Comparison of ENCODE assay signal across 24 mouse cellular contexts in the genomic region with DNA sequence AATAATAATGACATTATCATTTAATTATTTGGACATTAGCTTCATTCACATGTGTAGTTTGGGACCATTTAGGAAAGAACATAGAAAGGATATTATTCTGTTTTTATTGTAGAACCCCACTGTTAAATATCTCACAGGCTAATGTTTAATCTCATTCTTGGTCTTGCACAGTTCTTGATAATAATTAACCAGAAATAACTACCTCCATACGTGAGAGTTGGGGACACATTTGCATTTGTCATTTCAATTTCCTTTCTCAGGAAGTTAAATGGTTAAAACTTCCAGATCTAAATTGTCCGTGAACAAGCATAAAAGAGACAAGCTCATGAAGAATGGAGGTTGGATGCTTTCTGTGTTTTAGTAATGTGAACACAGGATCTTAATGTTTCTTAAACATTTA.
DNase-seq lines count a peak whose midpoint lies in the region; ATAC-seq and TF ChIP-seq lines count a peak whose summit lies in the region.
"Had no signal": no experiment of that assay in that cellular context is flagged by ENCODE, and none has a peak within 500 bp of the region (broad histone marks: within the 10 kb centered on the region; RNA-seq: fewer than 3 reads in every experiment).

No protein-coding gene starts in this region.

- H3K27me3 ChIP-seq in intestine, embryonic 15.5 days (replicated peaks), result no peaks in the 10 kb centered on the region
- H3K27me3 ChIP-seq in intestine, postnatal 0 days (replicated peaks; ENCODE audit: control insufficient read depth, insufficient read depth, low read length), result no peaks in the 10 kb centered on the region
- no peaks in the 10 kb centered on the region for H3K27me3 ChIP-seq in kidney, embryonic 16.5 days (ENCODE audit: insufficient read depth, low read length)
- H3K27me3 ChIP-seq in kidney, embryonic 14.5 days (ENCODE audit: control insufficient read depth, insufficient read depth, low read length), result no peaks in the 10 kb centered on the region
- no peaks in the 10 kb centered on the region for H3K27me3 ChIP-seq in intestine, embryonic 16.5 days (replicated peaks; ENCODE audit: control insufficient read depth, insufficient read depth, low read length)
- H3K27me3 ChIP-seq: CH12.LX; embryonic facial prominence, embryonic 12.5 days; forebrain, embryonic 13.5 days; Patski had no signal

- peak; percentile 54 for DNase-seq in kidney, adult 9 months
- DNase-seq in kidney, postnatal 14 days, result no peak
- DNase-seq: adrenal gland, adult 8-10 months; adrenal gland, postnatal 14 days; adrenal gland, postnatal 36 days; B cell, adult 2 months; cerebellum, adult 11-12 months; cerebellum, adult 2 months; cerebellum, adult 9-10 months; cerebellum, postnatal 10 days; cerebellum, postnatal 25 days had no signal

- H3K9ac ChIP-seq in intestine, embryonic 15.5 days, result no peak overlapping the region
- no peak overlapping the region for H3K9ac ChIP-seq in intestine, postnatal 0 days (ENCODE audit: low read depth, low read length)
- no peak overlapping the region for H3K9ac ChIP-seq in kidney, embryonic 16.5 days (replicated peaks; ENCODE audit: low read length)
- H3K9ac ChIP-seq in kidney, embryonic 14.5 days (ENCODE audit: low read depth, low read length), result no peak overlapping the region
- H3K9ac ChIP-seq in intestine, embryonic 16.5 days (ENCODE audit: low read depth, low read length), result no peak overlapping the region
- H3K9ac ChIP-seq: embryonic facial prominence, embryonic 12.5 days; forebrain, embryonic 13.5 days had no signal

- WGBS in intestine, embryonic 15.5 days, result 30% methylated on average over 2 of the region's 2 CpGs
- 19% methylated on average over 2 of the region's 2 CpGs for WGBS in intestine, postnatal 0 days
- WGBS in kidney, embryonic 16.5 days, result 29% methylated on average over 2 of the region's 2 CpGs
- 42% methylated on average over 2 of the region's 2 CpGs for WGBS in kidney, embryonic 14.5 days
- WGBS in intestine, embryonic 16.5 days, result 31% methylated on average over 2 of the region's 2 CpGs

- H3K27ac ChIP-seq in intestine, embryonic 15.5 days, result no peak overlapping the region
- H3K27ac ChIP-seq in intestine, postnatal 0 days (ENCODE audit: low read depth, low read length), result no peak overlapping the region
- no peak overlapping the region for H3K27ac ChIP-seq in kidney, embryonic 16.5 days (ENCODE audit: low read length)
- H3K27ac ChIP-seq in kidney, embryonic 14.5 days (ENCODE audit: low read depth, low read length), result no peak overlapping the region
- no peak overlapping the region for H3K27ac ChIP-seq in intestine, embryonic 16.5 days (ENCODE audit: low read length)
- H3K27ac ChIP-seq: embryonic facial prominence, embryonic 10.5 days; embryonic facial prominence, embryonic 12.5 days; forebrain, embryonic 13.5 days had no signal

- no peak for TF ChIP-seq CTCF in intestine, postnatal 0 days (IDR thresholded peaks at IDR 0.05; ENCODE audit: low read depth)

- no peak overlapping the region for H3K4me3 ChIP-seq in intestine, embryonic 15.5 days (replicated peaks)
- H3K4me3 ChIP-seq in intestine, postnatal 0 days (ENCODE audit: low read depth, low read length), result no peak overlapping the region
- no peak overlapping the region for H3K4me3 ChIP-seq in kidney, embryonic 16.5 days (ENCODE audit: low read length)
- H3K4me3 ChIP-seq in kidney, embryonic 14.5 days (ENCODE audit: low read length), result no peak overlapping the region
- H3K4me3 ChIP-seq in intestine, embryonic 16.5 days (ENCODE audit: low read length), result no peak overlapping the region
- H3K4me3 ChIP-seq: embryonic facial prominence, embryonic 10.5 days; embryonic facial prominence, embryonic 12.5 days; forebrain, embryonic 13.5 days had no signal

- H3K4me2 ChIP-seq in intestine, embryonic 15.5 days (replicated peaks), result no peak overlapping the region
- no peak overlapping the region for H3K4me2 ChIP-seq in intestine, postnatal 0 days (replicated peaks; ENCODE audit: low read depth)
- no peak overlapping the region for H3K4me2 ChIP-seq in kidney, embryonic 16.5 days (replicated peaks; ENCODE audit: low read depth, low read length)
- no peak overlapping the region for H3K4me2 ChIP-seq in kidney, embryonic 14.5 days (replicated peaks; ENCODE audit: low read depth, low read length)
- no peak overlapping the region for H3K4me2 ChIP-seq in intestine, embryonic 16.5 days (ENCODE audit: low read depth, low read length)
- H3K4me2 ChIP-seq: embryonic facial prominence, embryonic 12.5 days; forebrain, embryonic 13.5 days had no signal

- H3K4me1 ChIP-seq in intestine, embryonic 15.5 days (replicated peaks), result no peaks in the 10 kb centered on the region
- H3K4me1 ChIP-seq in intestine, postnatal 0 days (replicated peaks; ENCODE audit: control insufficient read depth, insufficient read depth, low read length), result no peaks in the 10 kb centered on the region
- 0 out of 2 replicates have a peak, but pooled peaks cover 2% of the 10 kb centered on the region for H3K4me1 ChIP-seq in kidney, embryonic 16.5 days (ENCODE audit: insufficient read depth, low read length)
- H3K4me1 ChIP-seq in kidney, embryonic 14.5 days (ENCODE audit: control insufficient read depth, insufficient read depth, low read length), result no peaks in the 10 kb centered on the region
- H3K4me1 ChIP-seq in intestine, embryonic 16.5 days (ENCODE audit: control insufficient read depth, insufficient read depth, low read length), result no peaks in the 10 kb centered on the region
- H3K4me1 ChIP-seq: embryonic facial prominence, embryonic 10.5 days; embryonic facial prominence, embryonic 12.5 days; forebrain, embryonic 13.5 days had no signal

- peak; percentile 45; the same call in 1 of the 2 replicates for ATAC-seq in intestine, embryonic 15.5 days
- no peak for ATAC-seq in intestine, postnatal 0 days
- peak; percentile 65; the same call in 1 of the 2 replicates for ATAC-seq in kidney, embryonic 16.5 days (ENCODE audit: low FRiP score, low TSS enrichment)
- ATAC-seq in kidney, embryonic 14.5 days (ENCODE audit: low FRiP score, low TSS enrichment), result no peak
- ATAC-seq in intestine, embryonic 16.5 days, result peak; percentile 42; the same call in 1 of the 2 replicates
- ATAC-seq: activated CD4-positive, CD25-positive, alpha-beta regulatory T cell, adult 4 months; CD4-positive, CD25-positive, alpha-beta regulatory T cell, adult 4 months; forebrain, embryonic 13.5 days; Patski had no signal

- H3K9me3 ChIP-seq in intestine, embryonic 15.5 days, result no peaks in the 10 kb centered on the region
- no peaks in the 10 kb centered on the region for H3K9me3 ChIP-seq in intestine, postnatal 0 days (ENCODE audit: control insufficient read depth)
- no peaks in the 10 kb centered on the region for H3K9me3 ChIP-seq in kidney, embryonic 16.5 days (ENCODE audit: low read length)
- no peaks in the 10 kb centered on the region for H3K9me3 ChIP-seq in kidney, embryonic 14.5 days (ENCODE audit: control insufficient read depth, low read length)
- H3K9me3 ChIP-seq in intestine, embryonic 16.5 days (ENCODE audit: control insufficient read depth, low read length), result no peaks in the 10 kb centered on the region
- H3K9me3 ChIP-seq: embryonic facial prominence, embryonic 10.5 days; embryonic facial prominence, embryonic 12.5 days; forebrain, embryonic 13.5 days had no signal

- no peaks in the 10 kb centered on the region for H3K36me3 ChIP-seq in intestine, embryonic 15.5 days
- H3K36me3 ChIP-seq in intestine, postnatal 0 days (ENCODE audit: control insufficient read depth, insufficient read depth), result no peaks in the 10 kb centered on the region
- no peaks in the 10 kb centered on the region for H3K36me3 ChIP-seq in kidney, embryonic 16.5 days (ENCODE audit: insufficient read depth, low read length)
- H3K36me3 ChIP-seq in kidney, embryonic 14.5 days (ENCODE audit: control insufficient read depth, insufficient read depth, low read length), result no peaks in the 10 kb centered on the region
- H3K36me3 ChIP-seq in intestine, embryonic 16.5 days (ENCODE audit: control insufficient read depth, insufficient read depth, low read length), result no peaks in the 10 kb centered on the region
- H3K36me3 ChIP-seq: embryonic facial prominence, embryonic 10.5 days; embryonic facial prominence, embryonic 12.5 days; G1E had no signal

Comparison
In these comparisons a context has a peak if more than half of its experiments do, and no peak if none do; other contexts are left out.
1. ATAC-seq: peak in intestine, embryonic 15.5 days (single experiment), kidney, embryonic 16.5 days (single experiment) and intestine, embryonic 16.5 days (single experiment); none in intestine, postnatal 0 days (single experiment) and kidney, embryonic 14.5 days (single experiment).